Mouse (Mus musculus) embryonic fibroblast, embryonic 13.5 days (primary cell): Measurements from ENCODE around the gene Hgf. TPM values are rescaled to one million over a fixed set of nuclear protein-coding genes. Genes with fewer than 3 reads are reported as not detected.

ENCODE experiments used
- H3K27ac ChIP-seq: 2 replicates; pipeline ENCODE4 v1.5.1; 2012; ENCODE audit warnings: low read length, control low read depth, inconsistent platforms; ENCODE audit not compliant: insufficient read depth
- H3K4me1 ChIP-seq: 2 replicates; pipeline ENCODE4 v1.6.1; 2011; ENCODE audit warnings: low read length; ENCODE audit not compliant: control insufficient read depth, insufficient read depth
- H3K4me3 ChIP-seq: 2 replicates; pipeline ENCODE4 v1.5.1; 2011; ENCODE audit warnings: mild to moderate bottlenecking, control low read depth, low read length; ENCODE audit not compliant: insufficient read depth
- CTCF ChIP-seq: IDR thresholded peaks from 2 replicates; pipeline ENCODE4 v1.5.1; 2011; ENCODE audit warnings: mild to moderate bottlenecking, control low read depth, low read length, moderate library complexity, borderline replicate concordance; ENCODE audit not compliant: insufficient read depth
- POLR2A ChIP-seq: IDR thresholded peaks from 2 replicates; pipeline ENCODE4 v1.6.1; 2011; ENCODE audit warnings: low read depth, mild to moderate bottlenecking, control low read depth, low read length, moderate library complexity
- polyA plus RNA-seq: library from polyadenylated mRNA; stranded (reverse); fragments of >200 nt; gene quantifications from 2 replicates; pipeline ENCODE4 v1.2.4, GENCODE M21; 2011; ENCODE audit warnings: low read depth; ENCODE audit not compliant: missing spikeins, insufficient read length

Gene Hgf
- polyA plus RNA-seq = 17.1 and 18.6 TPM in 2 replicates

DNA sequence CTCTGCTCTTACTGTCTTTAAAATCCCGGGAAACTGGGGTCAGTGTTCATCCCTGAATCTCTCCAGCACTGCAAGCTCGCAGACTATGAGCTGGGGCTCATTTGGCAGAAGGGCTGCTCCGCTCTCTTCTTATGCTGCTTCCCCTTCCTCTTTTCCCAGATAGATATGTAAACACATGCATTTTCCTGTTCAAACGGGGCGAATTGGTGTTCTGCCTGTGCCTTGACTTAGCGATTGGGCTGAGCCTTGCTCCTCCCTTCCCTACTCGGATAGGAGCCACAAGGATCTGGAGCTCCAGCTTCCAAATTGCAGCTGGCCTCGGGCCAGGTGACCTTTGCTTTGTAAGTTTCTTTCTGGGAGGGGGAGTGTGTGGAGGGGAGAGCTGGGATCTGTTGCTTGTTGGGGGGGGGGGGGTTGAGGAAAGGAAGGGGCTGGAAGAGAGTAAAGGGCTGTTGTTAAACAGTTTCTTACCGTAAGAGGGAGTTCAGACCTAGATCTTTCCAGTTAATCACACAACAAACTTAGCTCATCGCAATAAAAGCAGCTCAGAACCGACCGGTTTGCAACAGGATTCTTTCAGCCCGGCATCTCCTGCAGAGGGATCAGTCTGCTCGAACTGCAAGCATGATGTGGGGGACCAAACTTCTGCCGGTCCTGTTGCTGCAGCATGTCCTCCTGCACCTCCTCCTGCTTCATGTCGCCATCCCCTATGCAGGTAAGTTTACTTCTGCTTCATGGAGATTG lies at the start of gene Hgf:
TSS of gene Hgf (plus strand) at position 192 of the 744 bp plus-strand sequence.
- peak within 1 kb of the TSS; percentile 41 for H3K4me3 ChIP-seq
- H3K4me1 ChIP-seq = no peaks in the 10 kb centered on the region; the same call in 1 of the 2 replicates
- peak within 1 kb of the TSS; percentile 34; the same call in 1 of the 2 replicates for H3K27ac ChIP-seq
- TF ChIP-seq POLR2A = no peak

GRCm38 (mm10) chr5:16506702-16507350 lies 46.5 kb upstream of the Hgf start:
- no peak for TF ChIP-seq POLR2A
- TF ChIP-seq CTCF = no peak
- Histone ChIP-seq H3K4me3 (no peak overlapping the region), H3K4me1 (no peaks in the 10 kb centered on the region), H3K27ac (0 out of 2 replicates have a peak overlapping the region, but pooled peaks have one; percentile 26)

- Histone ChIP-seq H3K27ac (no peak overlapping the region), H3K4me3 (no peak overlapping the region), H3K4me1 (no peaks in the 10 kb centered on the region)
- no peak for TF ChIP-seq POLR2A
- no peak for TF ChIP-seq CTCF
These were observed 21.5 kb upstream of the Hgf start for GRCm38 (mm10) chr5:16531619-16532277.

DNA sequence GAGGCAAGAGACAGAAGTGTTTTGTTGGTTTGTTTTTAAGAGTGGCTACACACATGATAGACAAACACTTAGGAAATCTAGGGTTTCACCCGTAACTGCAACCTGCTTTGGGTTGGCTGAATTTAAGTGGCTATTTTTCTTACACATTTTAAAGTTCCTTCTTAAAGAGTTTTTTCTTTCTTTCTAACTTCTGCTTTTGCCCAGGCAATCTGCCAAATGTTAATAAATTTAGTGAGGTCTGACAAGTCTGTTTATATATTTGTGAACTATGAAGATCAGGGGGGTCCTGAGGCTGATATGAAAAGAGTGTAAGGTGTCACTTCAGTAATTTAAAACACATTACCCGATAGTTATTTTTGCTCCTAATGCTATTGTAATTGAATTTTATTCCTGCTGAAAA lies 15.2 kb upstream of the Hgf start:
- Histone ChIP-seq H3K4me3 (no peak overlapping the region), H3K4me1 (no peaks in the 10 kb centered on the region), H3K27ac (no peak overlapping the region)
- TF ChIP-seq CTCF (no peak), POLR2A (no peak)

DNA sequence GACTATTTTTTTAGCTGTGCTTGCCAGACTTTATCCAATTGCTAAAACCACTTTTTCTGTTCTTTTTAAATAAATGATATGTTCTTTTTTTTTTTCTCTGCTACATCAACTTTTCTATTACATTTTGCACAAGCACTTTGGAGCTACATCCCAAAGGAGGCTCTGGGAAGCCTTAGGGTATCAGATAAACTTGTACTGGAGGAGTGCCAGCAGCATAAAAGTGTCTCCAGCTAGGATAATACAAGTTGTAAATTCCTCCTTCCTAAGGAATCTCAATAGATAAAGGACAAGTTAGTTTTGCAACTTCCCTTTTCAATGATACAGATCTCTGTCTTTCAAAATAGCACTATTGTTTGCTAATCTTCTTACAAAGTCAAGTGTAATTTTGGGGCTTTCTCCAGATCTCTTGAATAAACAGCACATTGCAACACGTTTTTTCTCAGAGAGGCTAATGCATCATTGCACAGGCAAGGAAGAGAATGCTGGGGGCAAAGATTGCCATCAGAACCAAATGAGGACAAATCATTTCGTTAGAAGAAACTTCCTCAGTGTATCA lies 11.7 kb upstream of the Hgf start:
- Histone ChIP-seq H3K4me1 (no peaks in the 10 kb centered on the region), H3K27ac (no peak overlapping the region), H3K4me3 (no peak overlapping the region)
- TF ChIP-seq POLR2A = no peak
- no peak for TF ChIP-seq CTCF

GRCm38 (mm10) chr5:16547490-16547889 lies 5.8 kb upstream of the Hgf start:
- Histone ChIP-seq H3K4me3 (no peak overlapping the region), H3K4me1 (no peaks in the 10 kb centered on the region), H3K27ac (no peak overlapping the region)
- TF ChIP-seq CTCF (no peak), POLR2A (no peak)

- H3K27ac ChIP-seq = no peak overlapping the region
- no peak overlapping the region for H3K4me3 ChIP-seq
- H3K4me1 ChIP-seq = no peaks in the 10 kb centered on the region; the same call in 1 of the 2 replicates
- no peak for TF ChIP-seq CTCF
- TF ChIP-seq POLR2A = no peak
These were observed 648 bp upstream of the Hgf start for GRCm38 (mm10) chr5:16552647-16553046.

DNA sequence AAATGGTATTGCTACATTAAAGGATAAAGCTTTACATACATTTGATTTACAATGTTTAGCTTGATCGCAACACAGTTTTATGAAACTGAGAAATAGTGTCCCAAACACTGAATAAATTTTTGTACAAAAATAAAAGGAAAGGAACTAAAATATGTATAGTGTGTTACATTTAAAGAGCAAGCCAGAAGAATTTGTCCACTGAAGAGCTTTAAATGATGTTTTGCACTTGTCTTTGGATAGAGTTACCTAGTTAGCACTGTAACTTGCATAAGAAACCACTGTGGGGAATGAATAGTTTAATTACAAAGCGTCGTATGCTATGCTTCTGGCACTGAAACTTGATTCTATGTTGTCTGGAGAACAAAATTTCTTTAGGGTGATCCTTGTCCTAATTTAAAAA lies 7.0 kb downstream of the Hgf start:
- TF ChIP-seq POLR2A = no peak
- no peak for TF ChIP-seq CTCF
- Histone ChIP-seq H3K27ac (no peak overlapping the region), H3K4me3 (no peak overlapping the region), H3K4me1 (no peaks in the 10 kb centered on the region)

DNA sequence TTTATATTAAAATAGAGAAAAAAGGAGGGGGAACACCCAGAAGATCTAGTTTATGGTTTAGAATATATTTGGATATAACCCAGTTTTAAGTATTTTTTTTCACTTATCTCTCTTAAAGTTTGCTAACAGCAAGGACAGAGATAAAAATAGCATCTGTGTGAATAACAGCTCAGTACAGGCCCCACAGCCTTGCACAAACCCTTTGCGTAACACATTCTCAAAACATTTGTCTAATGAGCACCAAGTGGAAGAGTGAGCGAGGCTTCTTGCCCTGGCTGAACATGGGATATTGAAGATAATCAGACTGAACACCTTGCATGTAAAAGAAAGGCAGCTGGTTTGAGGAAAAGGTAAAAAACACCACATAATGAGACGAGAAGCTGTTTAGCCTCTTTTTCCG lies 15.7 kb downstream of the Hgf start:
- no peak overlapping the region for H3K27ac ChIP-seq
- no peaks in the 10 kb centered on the region for H3K4me1 ChIP-seq
- TF ChIP-seq CTCF (no peak), POLR2A (no peak)
- H3K4me3 ChIP-seq = no peak overlapping the region
